Mouse (Mus musculus) forebrain, embryonic 12.5 days (tissue): Measurements from ENCODE around the gene Emb. TPM values are rescaled to one million over a fixed set of nuclear protein-coding genes. Genes with fewer than 3 reads are reported as not detected.

ENCODE experiments used
- ATAC-seq: fragments of 200-750 bp; cut with Nextera tagmentation; 2 replicates; pipeline ENCODE4 v1.8.0; 2017; ENCODE audit warnings: moderate TSS enrichment; ENCODE audit not compliant: low FRiP score
- H3K27ac ChIP-seq: fragments of 300-500 bp; sonication (generic); 2 replicates; pipeline ENCODE4 v1.5.1; 2016; ENCODE audit warnings: mild to moderate bottlenecking
- H3K27me3 ChIP-seq: fragments of 300-500 bp; sonication (generic); 2 replicates; pipeline ENCODE4 v1.6.1; 2016; ENCODE audit warnings: mild to moderate bottlenecking
- H3K36me3 ChIP-seq: fragments of 300-500 bp; sonication (generic); replicated peaks from 2 replicates; pipeline ENCODE4 v1.6.1; 2016; ENCODE audit warnings: mild to moderate bottlenecking
- H3K4me1 ChIP-seq: fragments of 300-500 bp; sonication (generic); 2 replicates; pipeline ENCODE4 v1.6.1; 2016
- H3K4me2 ChIP-seq: fragments of 300-500 bp; sonication (generic); 2 replicates; pipeline ENCODE4 v1.6.1; 2016; ENCODE audit warnings: mild to moderate bottlenecking, moderate library complexity
- H3K4me3 ChIP-seq: fragments of 300-500 bp; sonication (generic); replicated peaks from 2 replicates; pipeline ENCODE4 v1.5.1; 2016; ENCODE audit warnings: mild to moderate bottlenecking
- H3K9ac ChIP-seq: fragments of 300-500 bp; sonication (generic); 2 replicates; pipeline ENCODE4 v1.6.1; 2016; ENCODE audit warnings: mild to moderate bottlenecking
- H3K9me3 ChIP-seq: fragments of 300-500 bp; sonication (generic); 2 replicates; pipeline ENCODE4 v1.6.1; 2016
- WGBS: fragments of 180-500 bp; shearing (Covaris S2); methylation state at CpG from one replicate; pipeline ENCODE4 v1.1.7; 2016; 5-methylcytosine and 5-hydroxymethylcytosine counted together
- polyA plus RNA-seq: library from polyadenylated mRNA; unstranded; fragments of >200 nt; fragmentation: Nextera tagmentation; extraction: Ambion mirVana; gene quantifications from 2 replicates; pipeline ENCODE4 v1.2.1, GENCODE M21; 2016

Gene Emb
- polyA plus RNA-seq, 1 experiment from 2014 or later = 22.5 TPM

DNA sequence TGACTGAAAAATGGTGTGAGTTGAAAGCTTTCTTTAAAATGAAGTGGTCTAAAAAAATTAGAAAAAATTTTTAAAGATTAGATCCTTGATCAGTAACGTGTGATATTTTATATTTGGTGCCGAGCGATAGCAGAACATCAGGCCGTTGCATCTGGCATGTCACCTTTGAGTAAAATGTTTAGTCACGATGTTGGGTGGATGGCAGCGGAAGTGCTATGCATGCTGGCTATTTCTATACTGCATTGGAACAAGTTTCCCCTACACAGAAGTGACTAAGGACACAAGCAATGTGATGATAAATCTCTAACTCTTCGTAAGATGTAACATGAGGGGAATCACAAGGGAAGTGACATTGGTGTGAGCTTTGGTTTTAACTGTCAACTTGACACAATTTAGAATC is 3.7 kb upstream of the Emb start:
- no peak for ATAC-seq
- 94% methylated on average over 7 of the region's 7 CpGs for WGBS

GRCm38 (mm10) chr13:117206066-117206465 is 2.3 kb upstream of the Emb start:
- no peaks in the 10 kb centered on the region for H3K9me3 ChIP-seq
- H3K27me3 ChIP-seq = no peaks in the 10 kb centered on the region
- H3K4me3 ChIP-seq = no peak overlapping the region
- H3K4me2 ChIP-seq = no peak overlapping the region
- 97% methylated on average over 8 of the region's 8 CpGs for WGBS
- H3K9ac ChIP-seq = no peak overlapping the region
- H3K36me3 ChIP-seq = no peaks in the 10 kb centered on the region
- H3K27ac ChIP-seq = no peak overlapping the region
- no peak for ATAC-seq
- H3K4me1 ChIP-seq = no peaks in the 10 kb centered on the region

More for the DNA sequence above, 3.7 kb upstream of the Emb start:
- Histone ChIP-seq H3K4me3 (no peak overlapping the region), H3K36me3 (no peaks in the 10 kb centered on the region), H3K9me3 (no peaks in the 10 kb centered on the region), H3K27me3 (no peaks in the 10 kb centered on the region), H3K4me1 (no peaks in the 10 kb centered on the region), H3K4me2 (no peak overlapping the region), H3K27ac (no peak overlapping the region), H3K9ac (no peak overlapping the region)

DNA sequence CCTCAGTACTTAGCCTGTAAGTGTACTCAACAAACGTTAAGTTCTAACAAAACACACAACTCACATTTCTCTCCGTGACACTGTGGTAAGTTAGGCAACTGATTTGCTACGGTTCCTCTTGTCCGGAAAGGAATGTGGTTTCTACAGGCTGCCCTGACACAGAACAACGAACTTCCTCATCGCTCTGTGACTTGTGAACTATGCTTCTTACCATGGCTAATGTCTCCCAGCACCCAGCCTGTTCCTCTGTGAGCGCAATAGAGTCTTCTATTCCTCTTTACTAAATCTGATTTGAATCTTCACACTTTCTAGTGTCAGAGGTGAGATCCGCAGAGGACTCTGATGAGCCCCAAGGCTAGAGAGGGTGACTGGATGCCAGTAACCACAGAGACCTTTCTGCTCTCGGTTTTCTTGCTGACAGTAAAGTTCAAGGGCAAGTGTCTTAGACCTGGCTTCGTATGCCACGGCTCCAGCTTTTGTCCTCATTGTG is 3.1 kb downstream of the Emb start:
- ATAC-seq = no peak
- 78% methylated on average over 11 of the region's 11 CpGs for WGBS
- H3K27me3 ChIP-seq = no peaks in the 10 kb centered on the region
- peaks cover 9% of the 10 kb centered on the region for H3K4me1 ChIP-seq
- no peak overlapping the region for H3K4me2 ChIP-seq
- H3K4me3 ChIP-seq = no peak overlapping the region
- H3K9ac ChIP-seq = no peak overlapping the region
- no peaks in the 10 kb centered on the region for H3K9me3 ChIP-seq
- H3K36me3 ChIP-seq = no peaks in the 10 kb centered on the region
- H3K27ac ChIP-seq = no peak overlapping the region

GRCm38 (mm10) chr13:117215481-117215880 is 7.1 kb downstream of the Emb start:
- Histone ChIP-seq H3K9ac (no peak overlapping the region), H3K4me3 (no peak overlapping the region), H3K27ac (no peak overlapping the region), H3K36me3 (no peaks in the 10 kb centered on the region), H3K27me3 (no peaks in the 10 kb centered on the region), H3K4me2 (no peak overlapping the region), H3K4me1 (peaks cover 20% of the 10 kb centered on the region), H3K9me3 (no peaks in the 10 kb centered on the region)
- 3% methylated on average over 10 of the region's 10 CpGs for WGBS
- ATAC-seq = no peak

DNA sequence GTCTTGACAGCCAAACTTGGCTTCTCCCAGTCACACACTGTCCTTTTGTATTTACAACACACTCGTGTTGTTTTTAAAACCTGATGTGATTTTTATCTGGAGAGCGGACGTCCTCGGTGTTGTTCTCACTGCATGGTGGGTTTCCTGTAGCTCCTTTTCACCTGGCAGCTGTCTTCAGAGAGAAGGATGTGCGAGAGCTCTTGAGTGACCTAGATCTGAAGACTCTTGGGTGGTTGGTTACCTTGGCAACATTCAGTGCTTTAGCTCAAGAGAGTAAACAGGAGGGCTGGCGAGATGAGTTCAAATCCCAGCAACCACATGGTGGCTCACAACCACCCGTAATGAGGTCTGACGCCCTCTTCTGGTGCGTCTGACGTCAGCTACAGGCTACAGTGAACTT is 7.8 kb downstream of the Emb start:
- Histone ChIP-seq H3K4me2 (no peak overlapping the region), H3K9me3 (no peaks in the 10 kb centered on the region), H3K4me3 (no peak overlapping the region), H3K9ac (no peak overlapping the region), H3K4me1 (peaks cover 20% of the 10 kb centered on the region), H3K27ac (no peak overlapping the region), H3K27me3 (no peaks in the 10 kb centered on the region), H3K36me3 (no peaks in the 10 kb centered on the region)
- 10% methylated on average over 10 of the region's 10 CpGs for WGBS
- no peak for ATAC-seq

- Histone ChIP-seq H3K9me3 (no peaks in the 10 kb centered on the region), H3K4me2 (no peak overlapping the region), H3K4me3 (no peak overlapping the region), H3K27me3 (no peaks in the 10 kb centered on the region), H3K9ac (no peak overlapping the region), H3K36me3 (no peaks in the 10 kb centered on the region), H3K4me1 (peaks cover 22% of the 10 kb centered on the region), H3K27ac (no peak overlapping the region)
- ATAC-seq = no peak
- WGBS = 12% methylated on average over 9 of the region's 9 CpGs
Measured at GRCm38 (mm10) chr13:117216752-117217363, 8.5 kb downstream of the Emb start.

DNA sequence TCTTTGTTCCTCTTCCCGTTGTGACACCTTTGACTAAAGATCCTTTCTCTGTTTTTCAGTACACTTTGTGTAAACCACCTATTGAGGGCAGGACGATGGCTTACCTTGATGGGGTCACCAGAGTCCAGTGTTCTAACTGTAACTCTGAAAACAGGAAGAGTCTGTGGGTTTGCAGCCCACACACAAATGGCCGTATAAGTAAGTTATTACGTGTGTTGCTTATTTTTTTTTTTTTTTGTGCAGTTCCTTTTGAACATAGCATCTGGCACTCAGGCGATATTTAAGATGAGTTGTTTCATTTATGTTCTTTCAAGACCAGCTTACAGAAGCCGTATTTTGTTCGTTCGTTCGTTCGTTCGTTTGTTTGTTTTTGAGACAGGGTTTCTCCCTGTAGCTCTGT is 9.3 kb downstream of the Emb start:
- Histone ChIP-seq H3K4me3 (no peak overlapping the region), H3K36me3 (no peaks in the 10 kb centered on the region), H3K9ac (no peak overlapping the region), H3K4me1 (peaks cover 29% of the 10 kb centered on the region), H3K27me3 (no peaks in the 10 kb centered on the region), H3K9me3 (no peaks in the 10 kb centered on the region), H3K27ac (no peak overlapping the region), H3K4me2 (no peak overlapping the region)
- WGBS = 59% methylated on average over 11 of the region's 11 CpGs
- no peak for ATAC-seq

- Histone ChIP-seq H3K36me3 (no peaks in the 10 kb centered on the region), H3K4me1 (peaks cover 29% of the 10 kb centered on the region), H3K27ac (no peak overlapping the region), H3K9me3 (no peaks in the 10 kb centered on the region), H3K4me2 (no peak overlapping the region), H3K9ac (no peak overlapping the region), H3K27me3 (no peaks in the 10 kb centered on the region), H3K4me3 (no peak overlapping the region)
- no peak for ATAC-seq
- whole genome bisulfite sequencing = 81% methylated on average over 2 of the region's 2 CpGs
Measured at GRCm38 (mm10) chr13:117218092-117218491, 9.8 kb downstream of the Emb start.

DNA sequence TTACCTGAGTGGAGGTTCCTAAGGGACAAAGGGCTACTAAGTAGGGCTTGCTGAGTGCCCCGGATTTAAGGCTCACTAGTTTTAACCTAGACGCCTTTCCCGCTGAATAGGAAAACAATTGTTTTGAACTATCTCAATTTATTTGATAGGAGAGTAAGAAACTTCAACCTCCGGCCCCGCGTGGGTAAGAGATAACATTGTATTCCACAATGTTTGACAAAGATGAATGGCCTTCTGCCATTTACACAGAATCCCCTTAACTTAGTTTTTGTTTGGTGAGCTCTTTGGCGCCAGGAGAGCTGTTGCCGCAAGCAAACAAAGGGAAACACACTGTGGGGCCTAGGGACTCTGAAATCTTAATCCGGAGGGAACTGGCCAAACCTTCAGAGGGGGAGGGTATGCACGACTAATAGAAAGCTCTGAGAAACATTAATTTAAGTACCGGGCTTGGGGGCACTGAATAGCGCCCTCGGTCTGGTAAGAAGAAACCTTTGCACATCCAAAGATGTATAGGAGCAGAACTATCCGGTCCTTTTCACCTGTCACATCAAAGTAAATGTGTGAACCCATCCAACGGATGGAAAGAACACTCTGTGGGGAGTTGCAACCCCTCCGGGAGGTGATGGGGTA is 11.7 kb downstream of the Emb start:
- peak overlapping the region; percentile 72 for H3K4me2 ChIP-seq
- H3K9ac ChIP-seq = peak overlapping the region; percentile 86
- H3K4me3 ChIP-seq = peak overlapping the region; percentile 72
- H3K9me3 ChIP-seq = no peaks in the 10 kb centered on the region
- peaks cover 29% of the 10 kb centered on the region for H3K4me1 ChIP-seq
- 1% methylated on average over 16 of the region's 16 CpGs for WGBS
- peak; percentile 30 for ATAC-seq
- H3K36me3 ChIP-seq = no peaks in the 10 kb centered on the region
- H3K27ac ChIP-seq = peak overlapping the region; percentile 80
- H3K27me3 ChIP-seq = no peaks in the 10 kb centered on the region

- H3K4me1 ChIP-seq = peaks cover 24% of the 10 kb centered on the region
- peak; percentile 89 for ATAC-seq
Measured at GRCm38 (mm10) chr13:117220501-117221321, 12.4 kb downstream of the Emb start, which contains the start of gene Gm17509. Gene Gm17509, minus strand, starts transcription at chr13:117221075.

GRCm38 (mm10) chr13:117223125-117223524 is 14.8 kb downstream of the Emb start:
- H3K27me3 ChIP-seq = no peaks in the 10 kb centered on the region
- no peak for ATAC-seq
- no peak overlapping the region for H3K27ac ChIP-seq
- H3K9me3 ChIP-seq = no peaks in the 10 kb centered on the region
- peaks cover 16% of the 10 kb centered on the region; the same call in 1 of the 2 replicates for H3K4me1 ChIP-seq
- H3K36me3 ChIP-seq = no peaks in the 10 kb centered on the region
- H3K9ac ChIP-seq = no peak overlapping the region
- H3K4me2 ChIP-seq = no peak overlapping the region
- WGBS = 56% methylated on average over 5 of the region's 5 CpGs
- H3K4me3 ChIP-seq = no peak overlapping the region

More at GRCm38 (mm10) chr13:117220501-117221321, 12.4 kb downstream of the Emb start, which contains the start of gene Gm17509:
- Histone ChIP-seq H3K27me3 (no peaks in the 10 kb centered on the region), H3K9me3 (no peaks in the 10 kb centered on the region), H3K9ac (peak within 1 kb of the TSS; percentile 86), H3K4me3 (peak within 1 kb of the TSS; percentile 72), H3K27ac (peak within 1 kb of the TSS; percentile 80), H3K36me3 (no peaks in the 10 kb centered on the region), H3K4me2 (peak within 1 kb of the TSS; percentile 72)
- under 1% methylated on average over 67 of the region's 67 CpGs for WGBS

- H3K9me3 ChIP-seq = no peaks in the 10 kb centered on the region
- no peak overlapping the region for H3K4me2 ChIP-seq
- H3K4me3 ChIP-seq = no peak overlapping the region
- H3K27ac ChIP-seq = no peak overlapping the region
- 79% methylated on average over 2 of the region's 2 CpGs for WGBS
- no peak for ATAC-seq
- H3K4me1 ChIP-seq = peaks cover 14% of the 10 kb centered on the region; the same call in 1 of the 2 replicates
- H3K36me3 ChIP-seq = no peaks in the 10 kb centered on the region
- no peak overlapping the region for H3K9ac ChIP-seq
- H3K27me3 ChIP-seq = no peaks in the 10 kb centered on the region
Measured at GRCm38 (mm10) chr13:117224901-117225300, 16.6 kb downstream of the Emb start.
